Comparison of ENCODE assay signal across 9 mouse cellular contexts in the genomic region with DNA sequence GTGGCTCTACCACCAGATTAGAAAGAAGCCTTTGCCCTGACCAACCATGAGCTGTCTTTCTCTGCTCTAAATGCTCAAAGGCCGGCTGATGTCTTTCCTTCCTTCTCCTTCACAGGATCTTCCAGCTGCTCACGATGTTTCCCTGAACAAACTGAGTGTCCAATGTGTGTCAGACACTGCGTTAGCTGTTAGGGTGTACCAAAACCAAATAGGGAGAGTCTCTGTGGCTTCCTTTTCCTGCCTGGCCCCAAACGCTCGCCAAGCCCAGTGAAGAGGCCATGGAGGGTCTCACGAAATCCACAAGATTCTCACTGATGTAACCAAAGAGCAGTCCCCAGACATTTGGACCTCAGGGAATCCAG. TPM values are rescaled to one million over a fixed set of nuclear protein-coding genes. Genes with fewer than 3 reads are reported as not detected.
DNase-seq lines count a peak whose midpoint lies in the region; ATAC-seq and TF ChIP-seq lines count a peak whose summit lies in the region.
"Had no signal": no experiment of that assay in that cellular context is flagged by ENCODE, and none has a peak within 500 bp of the region (broad histone marks: within the 10 kb centered on the region; RNA-seq: fewer than 3 reads in every experiment).

No protein-coding gene starts in this region.

- H3K27ac ChIP-seq in heart, embryonic 11.5 days (ENCODE audit: low read depth, low read length) = peak overlapping the region; percentile 89; the same call in 1 of the 2 replicates
- H3K27ac ChIP-seq in forebrain, embryonic 16.5 days (ENCODE audit: low read length) = peak overlapping the region; percentile 76
- peak overlapping the region; percentile 24; the same call in 1 of the 2 replicates for H3K27ac ChIP-seq in limb, embryonic 15.5 days
- H3K27ac ChIP-seq in liver, postnatal 0 days (ENCODE audit: low read depth) = no peak overlapping the region

- TF ChIP-seq CTCF in liver, postnatal 0 days (IDR thresholded peaks at IDR 0.05; ENCODE audit: low read depth) = no peak

- H3K27me3 ChIP-seq in heart, embryonic 11.5 days (ENCODE audit: control insufficient read depth, insufficient read depth, low read length) = no peaks in the 10 kb centered on the region
- H3K27me3 ChIP-seq in forebrain, embryonic 16.5 days (replicated peaks; ENCODE audit: control insufficient read depth, insufficient read depth, low read length) = no peaks in the 10 kb centered on the region
- no peaks in the 10 kb centered on the region for H3K27me3 ChIP-seq in limb, embryonic 15.5 days
- H3K27me3 ChIP-seq in liver, postnatal 0 days (ENCODE audit: insufficient read depth, low read length) = no peaks in the 10 kb centered on the region

- no peak overlapping the region for H3K4me2 ChIP-seq in heart, embryonic 11.5 days
- H3K4me2 ChIP-seq in forebrain, embryonic 16.5 days (ENCODE audit: low read length) = 0 out of 2 replicates have a peak overlapping the region, but pooled peaks have one; percentile 11
- H3K4me2 ChIP-seq in limb, embryonic 15.5 days = no peak overlapping the region
- H3K4me2 ChIP-seq in liver, postnatal 0 days (ENCODE audit: low read depth, low read length) = no peak overlapping the region

- no peak overlapping the region for H3K9ac ChIP-seq in heart, embryonic 11.5 days (ENCODE audit: low read depth, low read length)
- no peak overlapping the region for H3K9ac ChIP-seq in forebrain, embryonic 16.5 days (replicated peaks; ENCODE audit: low read depth, low read length)
- H3K9ac ChIP-seq in limb, embryonic 15.5 days = no peak overlapping the region
- no peak overlapping the region for H3K9ac ChIP-seq in liver, postnatal 0 days (replicated peaks)

- H3K9me3 ChIP-seq in heart, embryonic 11.5 days (replicated peaks; ENCODE audit: control insufficient read depth, low read length) = no peaks in the 10 kb centered on the region
- H3K9me3 ChIP-seq in forebrain, embryonic 16.5 days (ENCODE audit: control insufficient read depth, low read length) = no peaks in the 10 kb centered on the region
- no peaks in the 10 kb centered on the region for H3K9me3 ChIP-seq in limb, embryonic 15.5 days
- no peaks in the 10 kb centered on the region for H3K9me3 ChIP-seq in liver, postnatal 0 days (ENCODE audit: low read length)

- WGBS in heart, embryonic 11.5 days (ENCODE audit: insufficient replicate concordance) = 35% methylated on average over 6 of the region's 6 CpGs
- WGBS in forebrain, embryonic 16.5 days = 10% methylated on average over 6 of the region's 6 CpGs
- 34% methylated on average over 6 of the region's 6 CpGs for WGBS in limb, embryonic 15.5 days
- WGBS in liver, postnatal 0 days (ENCODE audit: insufficient replicate concordance) = 24% methylated on average over 6 of the region's 6 CpGs

- no peak for DNase-seq in heart, postnatal 14 days
- no peak for DNase-seq in right cerebral cortex, postnatal 4 days
- no peak for DNase-seq in liver, postnatal 0 days
- DNase-seq in right cerebral cortex, postnatal 14 days = no peak
- DNase-seq: cerebellum, adult 2 months had no signal

- ATAC-seq in heart, embryonic 11.5 days (replicated peaks; ENCODE audit: insufficient number of reproducible peaks, low FRiP score, low TSS enrichment) = no peak
- ATAC-seq in common myeloid progenitor, adult 5-6 weeks (replicated peaks; ENCODE audit: low read depth, poor library complexity, severe bottlenecking) = peak; percentile 51
- ATAC-seq in forebrain, embryonic 16.5 days = no peak
- no peak for ATAC-seq in limb, embryonic 15.5 days (ENCODE audit: insufficient number of reproducible peaks, low FRiP score, low TSS enrichment, low read depth)
- no peak for ATAC-seq in liver, postnatal 0 days

- 0 out of 2 replicates have a peak, but pooled peaks cover 3% of the 10 kb centered on the region for H3K36me3 ChIP-seq in heart, embryonic 11.5 days (ENCODE audit: control insufficient read depth, insufficient read depth, low read length)
- no peaks in the 10 kb centered on the region for H3K36me3 ChIP-seq in forebrain, embryonic 16.5 days (ENCODE audit: control insufficient read depth, insufficient read depth)
- H3K36me3 ChIP-seq in limb, embryonic 15.5 days = no peaks in the 10 kb centered on the region
- no peaks in the 10 kb centered on the region for H3K36me3 ChIP-seq in liver, postnatal 0 days (replicated peaks; ENCODE audit: insufficient read depth, low read length)

- H3K4me1 ChIP-seq in heart, embryonic 11.5 days (ENCODE audit: control insufficient read depth, insufficient read depth, low read length) = peaks cover 68% of the 10 kb centered on the region
- H3K4me1 ChIP-seq in forebrain, embryonic 16.5 days (replicated peaks; ENCODE audit: control insufficient read depth, insufficient read depth, low read length) = peaks cover 82% of the 10 kb centered on the region
- H3K4me1 ChIP-seq in limb, embryonic 15.5 days = peaks cover 64% of the 10 kb centered on the region
- no peaks in the 10 kb centered on the region for H3K4me1 ChIP-seq in liver, postnatal 0 days (ENCODE audit: insufficient read depth)

- intact Hi-C loops in heart, postnatal 14 days (cut with DNase I) = no loop called here

- no peak for TF ChIP-seq EP300 in liver, postnatal 0 days (IDR thresholded peaks at IDR 0.05; ENCODE audit: low read depth)

- no peak overlapping the region for H3K4me3 ChIP-seq in heart, embryonic 11.5 days (ENCODE audit: low read depth, low read length)
- no peak overlapping the region for H3K4me3 ChIP-seq in forebrain, embryonic 16.5 days (replicated peaks; ENCODE audit: low read length)
- H3K4me3 ChIP-seq in limb, embryonic 15.5 days = no peak overlapping the region
- H3K4me3 ChIP-seq in liver, postnatal 0 days (ENCODE audit: low read depth, low read length) = no peak overlapping the region

RNA-seq across cellular contexts. Expression of gene Pbx1, which starts 47.5 kb away (rescaled TPM):
- polyA plus RNA-seq in heart, embryonic 11.5 days (2014; fragmentation: Nextera tagmentation; extraction: Ambion mirVana) = 25.0 and 33.5 TPM in 2 replicates
- total RNA-seq in heart, postnatal 14 days (2021) = 10 to 100 TPM; 54.2 to 63.0 TPM
- total RNA-seq in common myeloid progenitor, adult 5-6 weeks (2017) = 45.1 and 54.5 TPM in 2 replicates
- polyA plus RNA-seq in forebrain, embryonic 16.5 days (2015; fragmentation: Nextera tagmentation; extraction: Ambion mirVana) = 82.9 and 91.2 TPM in 2 replicates
- 18.6 and 25.5 TPM in 2 replicates for polyA plus RNA-seq in limb, embryonic 15.5 days (2015; fragmentation: Nextera tagmentation; extraction: Ambion mirVana)
- 4.0 TPM in 2 replicates for polyA plus RNA-seq in liver, postnatal 0 days (2015; fragmentation: Nextera tagmentation; extraction: Ambion mirVana)
